Mouse (Mus musculus): Measurements from ENCODE around the gene Slc37a4.
A peak's percentile ranks its signal among the peaks of the same experiment; 100 is the strongest.
"Not testable (repeated sequence)": the region's sequence is repeated elsewhere in the genome, so short reads cannot be mapped to it uniquely, and the experiment has no call there.

The Slc37a4 gene

DNA sequence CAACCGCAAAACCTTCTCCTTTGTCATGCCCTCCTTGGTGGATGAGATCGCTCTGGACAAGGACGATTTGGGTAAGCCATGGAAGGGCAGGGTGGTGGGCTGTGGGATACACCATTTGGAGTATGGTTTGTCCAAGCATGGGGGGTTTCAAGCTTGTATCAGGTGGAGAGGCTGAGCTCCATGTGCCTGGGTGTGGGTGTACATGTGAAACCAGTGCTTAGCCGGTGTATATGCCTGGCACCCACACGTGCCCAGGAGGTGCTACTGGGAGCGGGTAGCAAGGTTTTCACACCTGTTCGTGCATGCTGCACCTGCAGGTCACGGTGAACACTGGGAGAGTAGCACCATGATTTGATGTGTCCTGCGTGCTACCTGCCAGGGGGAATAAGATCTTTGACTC, 1.9 kb downstream of the Slc37a4 start:
- DNase-seq (ENCODE audit: low read depth, low spot score): no peak

DNA sequence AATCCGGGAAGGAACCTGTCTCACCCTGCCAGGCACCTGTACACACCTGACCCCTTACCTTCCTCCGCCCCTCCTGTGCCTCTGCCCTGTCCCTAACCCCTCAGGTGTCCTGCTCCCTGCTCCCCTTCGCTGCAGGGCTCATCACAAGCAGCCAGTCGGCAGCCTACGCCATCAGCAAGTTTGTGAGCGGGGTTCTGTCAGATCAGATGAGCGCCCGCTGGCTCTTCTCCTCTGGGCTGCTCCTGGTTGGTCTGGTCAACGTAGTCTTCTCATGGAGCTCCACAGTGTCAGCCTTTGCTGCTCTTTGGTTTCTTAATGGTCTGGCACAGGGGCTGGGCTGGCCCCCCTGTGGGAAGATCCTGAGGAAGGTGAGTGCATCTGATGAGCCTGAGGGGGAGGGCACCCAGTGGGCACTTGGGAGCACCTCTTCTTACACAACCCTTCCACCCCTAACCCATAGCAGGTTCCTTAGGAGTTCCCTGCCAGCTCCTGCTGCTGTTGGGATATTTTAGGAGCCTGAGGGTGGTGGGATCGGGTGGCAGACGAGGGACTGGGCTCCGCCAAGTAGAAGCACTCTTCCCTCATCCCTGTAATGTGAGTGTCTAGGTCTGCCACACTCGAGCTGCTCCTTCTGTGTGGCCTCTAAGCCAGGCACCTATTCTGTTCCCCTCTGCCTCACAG, 2.6 kb downstream of the Slc37a4 start:
- DNase-seq (ENCODE audit: low read depth, low spot score): no peak

DNA sequence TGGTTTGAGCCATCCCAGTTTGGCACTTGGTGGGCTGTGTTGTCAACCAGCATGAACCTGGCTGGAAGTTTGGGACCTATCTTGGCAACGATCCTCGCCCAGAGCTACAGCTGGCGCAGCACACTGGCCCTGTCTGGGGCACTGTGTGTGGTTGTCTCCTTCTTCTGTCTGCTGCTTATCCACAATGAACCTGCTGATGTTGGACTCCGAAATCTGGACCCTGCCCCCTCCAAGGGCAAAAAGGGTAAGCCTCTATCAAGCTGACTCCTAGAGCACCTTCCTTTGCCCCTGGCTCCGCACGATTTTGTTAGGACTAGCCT, 3.1 kb downstream of the Slc37a4 start:
- no peak for DNase-seq (ENCODE audit: low read depth, low spot score)

DNA sequence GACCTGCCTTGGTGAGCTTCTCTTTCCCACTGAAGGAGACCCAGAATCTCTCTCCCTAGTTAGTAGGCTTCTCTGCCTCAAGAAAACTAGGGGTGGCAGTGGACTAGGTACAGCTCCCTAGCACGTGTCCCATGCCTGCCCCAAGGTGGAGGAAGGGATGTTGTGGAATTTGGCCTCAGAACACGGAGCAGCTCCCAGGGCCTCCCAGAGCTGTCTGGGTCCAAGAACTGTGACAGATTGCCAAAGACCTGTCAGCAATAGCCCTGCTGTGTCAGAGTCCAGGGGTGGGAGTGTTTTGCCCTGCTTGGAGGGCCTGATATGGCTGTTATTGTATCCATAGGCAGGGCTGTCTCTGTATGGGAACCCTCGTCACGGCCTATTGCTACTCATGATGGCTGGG, 4.4 kb downstream of the Slc37a4 start:
- DNase-seq (ENCODE audit: low read depth, low spot score): no peak

DNA sequence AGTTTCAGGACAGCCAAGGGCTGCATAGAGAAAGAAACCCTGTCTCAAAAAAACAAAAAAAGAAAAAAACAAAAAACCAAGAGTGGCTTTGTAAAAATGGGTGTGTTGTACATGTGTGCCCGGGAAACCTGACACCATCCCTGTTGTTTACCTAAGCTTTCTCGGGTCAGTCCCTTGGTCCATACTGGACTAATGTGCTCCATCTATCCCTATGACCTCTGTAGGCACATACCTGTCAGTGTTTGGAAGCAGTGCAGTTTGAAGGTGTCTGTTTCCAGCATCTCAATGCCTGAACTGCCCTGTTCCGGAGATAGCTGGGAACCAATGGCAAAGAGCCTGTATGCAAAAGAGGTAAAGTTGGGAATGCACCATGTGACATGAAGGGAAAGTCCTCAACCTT, 8.4 kb downstream of the Slc37a4 start:
- no peak for DNase-seq (ENCODE audit: low read depth, low spot score)

DNA sequence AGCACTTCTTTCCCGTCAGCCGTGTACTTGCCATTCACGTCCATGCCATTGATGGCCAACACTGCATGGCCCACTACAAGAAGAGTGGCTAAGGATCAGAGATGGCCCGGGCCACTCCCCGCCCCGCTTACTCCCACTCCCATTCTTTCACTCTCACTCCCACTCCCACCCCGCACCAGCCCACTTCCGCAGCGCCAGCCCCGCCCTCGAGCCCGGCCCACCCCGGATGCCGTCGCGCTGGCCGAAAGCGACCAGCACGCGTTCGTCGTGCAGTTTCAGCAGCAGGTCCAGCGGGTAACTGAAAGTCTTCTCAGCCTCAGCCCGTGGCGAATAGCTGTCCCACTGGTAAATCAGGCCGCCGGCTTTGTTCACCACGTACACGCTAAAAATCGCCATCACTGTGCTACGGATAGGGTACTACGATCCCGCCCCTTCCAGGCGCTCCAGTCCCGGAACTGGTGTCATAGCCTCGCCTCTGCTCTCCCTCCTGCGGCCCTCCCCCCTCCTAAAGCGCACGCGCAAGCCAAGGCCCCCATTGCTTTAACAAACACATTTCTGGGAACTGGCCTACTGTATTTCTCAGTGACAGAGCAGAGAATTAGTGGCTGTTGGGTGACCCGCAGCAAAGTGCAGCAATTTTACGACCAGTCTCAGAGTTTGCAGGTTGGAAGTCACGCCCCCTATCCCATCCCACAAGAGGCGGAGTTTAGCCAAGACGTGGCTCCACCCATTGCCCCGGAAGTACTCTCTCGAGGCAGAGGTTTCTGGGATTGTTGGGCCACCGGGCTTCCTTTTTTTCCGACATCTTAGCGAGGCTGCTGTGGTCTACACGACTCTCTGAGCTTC, 10.5 kb downstream of the Slc37a4 start, which contains the start of the genes Rps25 and Trappc4:
Gene Rps25, plus strand, starts transcription at position 234 of the 846 bp plus-strand sequence.
Gene Trappc4, minus strand, starts transcription at position 695 of the 846 bp plus-strand sequence.
- DNase-seq (ENCODE audit: low read depth, low spot score): peak; percentile 94

DNA sequence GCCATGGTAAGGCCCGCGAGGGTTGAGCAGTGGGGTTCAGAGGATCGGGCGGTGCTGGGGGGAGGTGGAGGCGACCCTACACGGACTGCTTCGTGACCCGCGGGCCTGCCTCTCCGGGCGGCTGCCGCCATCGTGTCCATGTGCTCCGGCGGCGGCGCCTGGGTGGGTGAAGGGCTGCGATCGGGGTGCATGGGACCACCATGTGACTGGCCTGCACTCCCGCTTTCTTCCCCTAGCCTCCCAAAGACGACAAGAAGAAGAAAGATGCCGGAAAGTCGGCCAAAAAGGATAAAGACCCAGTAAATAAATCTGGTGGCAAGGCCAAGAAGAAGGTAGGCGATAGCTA, 11.1 kb downstream of the Slc37a4 start:
- no peak for DNase-seq (ENCODE audit: low read depth, low spot score)

DNA sequence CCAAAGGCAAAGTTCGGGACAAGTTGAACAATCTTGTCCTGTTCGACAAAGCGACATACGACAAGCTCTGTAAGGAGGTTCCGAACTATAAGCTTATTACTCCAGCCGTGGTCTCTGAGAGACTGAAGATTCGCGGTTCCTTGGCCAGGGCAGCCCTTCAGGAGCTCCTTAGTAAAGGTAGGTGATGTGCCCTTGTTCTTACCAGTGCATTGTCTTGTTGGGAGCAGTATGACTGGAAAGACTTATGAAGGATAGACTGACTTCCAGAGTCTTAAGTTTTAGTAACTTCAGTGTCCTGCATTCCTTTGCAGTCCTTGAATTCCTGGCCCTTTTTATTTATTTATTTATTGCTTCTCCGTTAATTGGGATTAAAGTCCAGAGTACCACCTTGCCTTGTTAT, 12.0 kb downstream of the Slc37a4 start:
- not testable (repeated sequence) for DNase-seq (ENCODE audit: low read depth, low spot score)

DNA sequence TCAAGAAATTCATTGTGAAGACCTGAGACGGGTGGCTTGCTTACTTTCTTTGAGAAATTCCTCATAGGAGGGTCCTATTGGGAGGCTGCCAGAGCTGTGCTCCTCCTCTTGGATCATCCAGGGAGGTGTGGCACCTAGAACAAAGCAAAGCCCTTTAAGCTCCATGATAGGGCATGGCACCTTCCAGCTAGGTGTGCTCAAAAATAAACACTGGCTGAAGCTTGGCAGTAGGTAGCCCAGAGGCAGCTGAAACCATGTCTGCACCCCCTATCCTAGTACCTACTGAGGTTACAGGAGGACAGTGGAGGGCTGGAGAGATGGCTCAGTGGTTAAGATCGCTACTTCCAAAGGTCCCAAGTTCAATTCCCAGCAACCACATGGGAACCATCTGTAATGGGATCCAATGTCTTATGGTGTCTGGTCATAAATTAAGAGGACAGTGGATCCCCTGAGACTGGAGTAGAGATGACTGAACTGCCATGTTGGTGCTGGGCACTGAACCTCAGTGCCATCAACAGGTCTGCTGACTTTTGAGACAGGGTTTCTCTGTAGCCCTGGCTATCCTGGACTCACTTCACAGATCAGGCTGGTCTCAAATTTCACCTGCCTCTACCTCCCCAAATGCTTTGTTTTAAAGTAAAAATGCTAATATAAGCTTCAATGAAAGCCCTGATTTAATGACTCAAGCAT, 14.1 kb downstream of the Slc37a4 start:
- DNase-seq (ENCODE audit: low read depth, low spot score): no peak

DNA sequence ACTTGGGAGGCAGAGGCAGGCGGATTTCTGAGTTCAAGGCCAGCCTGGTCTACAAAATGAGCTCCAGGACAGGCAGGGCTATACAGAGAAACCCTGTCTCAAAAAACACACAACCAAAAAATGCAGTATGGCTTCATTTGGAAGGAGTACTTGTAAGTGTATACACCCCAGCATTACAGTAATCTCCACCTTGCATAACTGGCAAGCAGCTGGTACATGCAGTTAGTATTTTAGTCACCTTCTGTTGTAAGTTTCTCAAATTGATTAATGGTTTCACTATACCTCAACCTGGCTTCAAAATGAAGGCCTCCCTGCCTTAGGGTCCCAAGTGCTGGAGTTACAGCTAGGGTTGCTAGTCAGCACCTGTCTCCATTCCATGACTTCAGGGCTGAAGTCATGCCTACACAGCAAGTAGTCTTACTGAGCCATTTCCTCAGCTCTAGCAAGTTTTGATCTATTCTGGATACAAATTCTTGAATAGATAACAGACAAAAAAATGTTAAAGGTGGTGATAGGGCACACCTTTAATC, 15.0 kb downstream of the Slc37a4 start:
- no peak for DNase-seq (ENCODE audit: low read depth, low spot score)

DNA sequence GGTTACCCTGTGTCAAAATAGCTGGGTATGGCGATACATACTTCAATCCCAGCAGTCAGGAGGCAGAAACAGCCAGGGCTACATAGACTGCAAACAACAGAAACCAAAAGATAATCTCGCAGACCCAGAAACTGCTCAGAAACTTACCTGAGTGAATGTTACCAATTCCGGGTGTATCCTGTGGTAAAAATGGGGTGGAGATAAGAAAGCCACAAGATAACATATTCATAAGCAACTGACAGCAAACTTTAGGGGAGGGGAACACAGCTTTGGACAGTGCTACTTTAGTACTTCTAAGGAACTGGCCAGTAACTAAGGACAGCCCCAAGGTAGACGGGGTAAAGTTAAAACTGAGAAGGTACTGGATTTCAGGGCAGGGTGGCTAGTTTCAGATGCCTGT, 15.7 kb downstream of the Slc37a4 start:
- DNase-seq (ENCODE audit: low read depth, low spot score): no peak

DNA sequence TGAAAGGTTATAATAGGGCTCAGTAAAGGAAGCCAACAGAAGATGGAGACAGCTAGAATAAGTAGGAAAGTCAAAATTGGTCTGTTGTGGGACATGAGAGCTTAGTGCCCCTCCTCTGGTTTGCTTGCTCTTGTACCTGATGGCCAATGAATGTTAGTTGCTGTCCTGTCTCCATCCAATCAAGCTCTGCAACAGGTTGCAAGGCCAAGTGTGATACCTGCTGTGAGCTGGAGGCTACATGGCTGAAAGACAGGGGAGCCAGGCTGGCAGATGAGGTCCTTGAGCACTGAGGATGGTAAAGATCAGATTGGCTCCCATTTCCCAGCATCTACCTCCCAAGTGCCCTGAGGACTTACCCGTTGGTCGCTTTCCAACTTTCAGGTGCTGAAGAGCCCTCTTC, 16.1 kb downstream of the Slc37a4 start:
- no peak for DNase-seq (ENCODE audit: low read depth, low spot score)

DNA sequence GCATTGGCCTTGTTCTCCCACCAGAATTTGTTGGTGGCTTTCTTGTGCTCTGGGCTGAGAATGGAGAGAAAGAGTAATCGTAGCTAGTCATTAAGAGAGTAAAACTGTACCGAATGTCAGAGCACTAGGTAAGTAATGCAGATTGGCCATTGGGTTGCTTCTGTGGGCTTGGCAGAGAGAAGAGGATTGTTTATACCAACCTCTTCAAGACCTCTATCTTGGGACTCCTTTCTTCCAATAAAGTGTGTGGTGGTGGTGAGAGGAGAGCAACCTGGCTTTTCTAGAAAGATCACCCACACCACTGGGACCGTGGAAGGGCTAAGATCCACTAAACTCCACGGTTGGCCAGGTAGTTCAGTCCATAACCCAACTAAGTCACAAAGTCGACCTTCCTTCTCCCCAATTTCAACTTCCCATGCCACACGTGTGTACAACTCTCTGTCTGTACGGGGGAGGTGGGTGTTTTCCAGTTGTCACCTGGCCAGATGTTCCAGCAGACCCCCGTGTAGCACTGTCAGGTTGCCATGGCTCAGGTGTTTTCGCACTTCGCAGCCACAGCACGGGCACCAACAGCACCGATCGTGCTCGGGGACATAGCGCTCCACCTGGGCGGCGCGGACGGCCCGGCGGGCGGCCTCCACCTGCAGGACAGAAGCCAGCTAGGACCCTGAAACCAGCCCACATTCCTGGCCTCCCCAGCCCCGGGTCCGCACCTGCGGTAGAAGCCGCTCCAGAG, 20.7 kb downstream of the Slc37a4 start:
- no peak for DNase-seq (ENCODE audit: low read depth, low spot score)

DNA sequence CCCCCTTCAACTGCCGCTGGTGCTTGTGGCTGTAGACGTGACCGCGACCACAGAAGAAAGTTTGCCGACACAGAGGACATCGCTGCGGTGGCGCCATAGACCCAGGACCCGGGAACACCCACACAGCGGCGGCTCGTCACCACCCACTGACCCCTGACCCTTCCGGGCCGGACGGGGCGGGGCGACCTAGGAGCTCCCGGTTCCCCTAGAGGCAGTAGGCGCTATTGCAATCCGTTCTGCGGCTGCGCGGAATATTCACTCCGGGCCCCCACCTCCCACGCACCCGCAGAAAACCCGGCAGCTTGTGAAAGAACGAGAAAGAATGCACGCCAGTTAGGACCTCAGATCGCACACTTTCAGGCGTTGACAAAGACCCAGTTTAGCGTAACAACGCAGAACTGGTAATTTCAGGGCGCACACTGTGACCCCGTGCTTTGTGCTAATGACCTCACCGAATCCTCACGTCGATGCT, 21.3 kb downstream of the Slc37a4 start:
- peak; percentile 86 for DNase-seq (ENCODE audit: low read depth, low spot score)

DNA sequence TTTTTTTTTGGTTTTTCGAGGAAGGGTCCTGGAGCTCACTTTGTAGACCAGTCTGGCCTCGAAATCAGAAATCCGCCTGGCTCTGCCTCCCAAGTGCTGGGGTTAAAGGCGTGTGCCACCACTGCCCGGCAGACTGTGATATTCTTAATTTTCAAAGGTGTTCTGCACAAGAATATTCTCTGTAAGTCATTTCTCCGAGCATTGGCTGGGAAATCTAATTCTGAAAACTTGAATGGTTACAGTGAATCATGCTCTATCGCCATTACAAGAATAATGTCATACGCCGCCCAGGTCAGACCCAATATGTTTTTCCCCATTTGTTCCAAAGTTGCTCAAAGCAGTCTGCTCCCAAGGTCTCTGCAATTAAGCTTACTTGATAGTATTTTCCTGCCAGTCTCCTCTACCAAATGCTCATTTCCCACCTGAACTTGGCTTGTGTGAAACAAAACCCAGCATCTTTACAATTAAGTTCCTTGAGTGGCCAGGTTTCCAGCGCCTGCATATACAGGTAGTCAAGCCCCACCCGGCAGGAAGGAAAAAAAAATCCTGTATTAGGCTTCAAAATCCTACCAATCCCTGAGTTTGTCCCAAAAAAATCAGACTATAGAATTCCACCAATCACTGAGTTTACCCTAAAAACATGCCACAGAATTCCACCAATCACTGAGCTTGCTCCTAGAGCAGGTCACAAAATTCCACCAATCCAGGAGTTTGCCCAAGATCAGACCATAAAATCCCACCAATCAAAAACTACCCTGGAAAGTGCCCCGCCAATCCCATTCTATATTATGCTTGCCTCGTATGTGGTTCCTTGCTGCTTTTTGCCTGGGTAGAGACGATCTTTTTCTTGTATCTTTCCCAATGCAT, 22.1 kb downstream of the Slc37a4 start, which contains the start of gene Ccdc84:
Gene Ccdc84, minus strand, starts transcription at position 51 of the 867 bp plus-strand sequence.
- DNase-seq (ENCODE audit: low read depth, low spot score): no peak

DNA sequence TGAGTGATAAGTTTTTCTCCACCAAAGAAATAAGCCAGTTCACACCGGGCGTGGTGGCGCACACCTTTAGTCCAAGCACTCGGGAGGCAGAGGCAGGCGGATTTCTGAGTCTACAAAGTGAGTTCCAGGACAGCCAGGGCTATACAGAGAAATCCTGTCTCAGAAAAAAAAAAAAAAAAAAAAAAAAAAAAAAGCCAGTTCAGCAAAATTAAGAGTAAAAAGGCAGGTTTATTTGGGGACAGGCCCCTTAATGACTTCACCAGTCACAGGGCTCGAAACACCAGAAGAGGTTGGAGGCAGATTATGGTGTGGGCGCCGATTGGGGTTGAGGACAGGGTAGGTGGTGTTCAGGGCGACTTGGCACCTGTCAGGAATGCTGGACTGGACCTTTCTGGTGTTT, 23.1 kb downstream of the Slc37a4 start:
- not testable (repeated sequence) for DNase-seq (ENCODE audit: low read depth, low spot score)

DNA sequence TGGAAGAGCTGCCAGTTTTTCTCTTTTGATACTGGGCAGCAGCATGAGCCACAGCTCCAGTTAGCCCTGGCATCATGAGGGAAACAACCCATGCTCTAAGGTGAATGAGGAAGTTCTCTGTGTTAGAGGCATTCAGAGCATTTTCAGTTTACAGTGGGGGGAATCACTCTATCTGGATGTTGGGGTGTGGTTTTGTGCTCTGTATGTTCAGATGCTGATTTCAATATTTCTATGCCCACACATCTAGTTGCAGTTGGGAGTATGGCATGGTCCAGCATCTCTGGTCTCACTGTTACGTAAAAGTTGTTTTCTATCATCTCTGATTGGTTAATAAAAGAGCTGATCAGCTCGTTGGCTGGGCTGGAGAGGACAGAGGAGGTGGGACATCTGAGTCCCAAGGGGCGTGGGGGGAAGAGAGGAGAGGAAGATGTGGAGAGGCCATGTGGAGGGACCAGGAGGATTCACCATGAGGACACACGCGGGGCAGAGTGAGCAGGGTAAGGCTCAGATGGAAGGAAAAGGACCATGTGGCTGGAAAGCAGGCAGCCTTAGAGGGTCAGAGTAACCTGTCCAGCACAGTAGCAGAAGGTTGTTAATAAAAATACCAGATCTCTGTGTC, 23.7 kb downstream of the Slc37a4 start:
- DNase-seq (ENCODE audit: low read depth, low spot score): no peak

DNA sequence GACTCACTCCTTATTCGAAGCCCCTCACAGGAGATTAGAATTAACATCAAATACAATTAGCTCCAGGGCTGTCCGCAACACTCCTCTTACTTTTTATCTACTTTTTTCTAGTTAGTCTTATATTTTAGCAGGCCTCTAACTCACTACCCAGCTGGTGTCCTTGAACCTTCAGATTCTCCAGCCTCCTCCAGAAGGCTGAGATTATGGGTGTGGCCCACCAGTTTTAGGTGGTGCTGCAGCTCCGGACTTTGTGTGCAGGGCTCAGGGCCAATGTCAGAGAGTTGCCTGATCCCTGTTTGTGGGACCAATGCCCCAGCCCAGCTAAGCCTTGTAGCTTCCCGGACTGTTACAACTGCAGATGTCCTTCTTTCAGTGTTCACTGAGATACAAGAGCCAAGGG, 26.9 kb downstream of the Slc37a4 start:
- no peak for DNase-seq (ENCODE audit: low read depth, low spot score)

DNA sequence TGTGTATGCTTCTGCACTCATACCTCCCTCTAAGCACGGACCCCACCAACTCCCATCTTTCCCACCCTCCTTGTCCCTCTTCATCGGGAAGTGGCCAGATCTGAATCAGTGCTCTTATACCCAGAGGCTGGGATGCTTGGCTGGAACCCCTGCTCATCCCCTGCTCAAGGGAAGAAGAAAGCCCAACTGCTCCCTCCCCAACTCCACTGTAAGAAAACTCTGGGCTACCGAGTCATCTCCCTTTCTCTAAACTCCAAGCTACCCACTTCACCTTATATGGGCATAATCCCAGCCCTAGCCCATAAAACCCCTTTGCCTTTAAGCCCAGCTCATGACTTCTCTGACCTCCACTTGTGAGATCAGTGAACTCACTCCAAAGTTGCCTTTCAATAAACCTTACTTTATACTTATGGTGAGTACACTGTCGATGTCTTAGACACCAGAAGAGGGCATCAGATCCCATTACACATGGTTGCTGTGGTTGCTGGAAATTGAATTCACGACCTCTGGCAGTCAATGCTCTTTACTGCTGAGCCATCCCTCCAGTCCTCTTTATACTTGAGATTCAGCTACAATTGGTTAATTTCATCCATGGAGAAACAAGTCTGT, 36.0 kb downstream of the Slc37a4 start:
- DNase-seq (ENCODE audit: low read depth, low spot score): no peak

DNA sequence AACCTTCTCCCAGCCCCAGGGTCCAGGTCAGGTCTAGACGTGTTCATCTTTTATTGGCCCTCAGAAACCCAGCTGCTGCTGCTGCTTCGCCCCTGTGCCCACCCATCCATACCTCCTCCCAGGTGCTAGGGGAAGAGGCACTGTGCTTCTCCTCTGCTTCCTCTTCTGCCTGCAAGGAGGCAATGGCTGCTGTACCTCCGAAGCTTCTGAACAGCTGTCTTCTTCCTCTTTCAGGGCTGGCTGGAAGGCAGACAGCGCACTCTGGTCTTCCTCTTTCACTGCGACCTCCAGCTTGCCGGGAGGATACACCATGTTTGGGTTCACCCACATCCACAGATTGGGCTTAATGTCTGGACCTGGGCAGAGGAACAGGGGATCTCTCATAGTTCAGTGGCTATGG, 39.1 kb downstream of the Slc37a4 start:
- no peak for DNase-seq (ENCODE audit: low read depth, low spot score)
